Mouse (Mus musculus) lung, postnatal 36 days (tissue): Measurements from ENCODE around the gene Rab11fip4.
A peak's percentile ranks its signal among the peaks of the same experiment; 100 is the strongest.

Experiments used
- DNase-seq: peaks from one replicate; pipeline ENCODE4 v3.0.0; 2022; ENCODE audit warnings: mixed read lengths

The Rab11fip4 gene

GRCm38 (mm10) chr11:79656491-79656890, 65.5 kb downstream of the Rab11fip4 start:
- DNase-seq = no peak

DNA sequence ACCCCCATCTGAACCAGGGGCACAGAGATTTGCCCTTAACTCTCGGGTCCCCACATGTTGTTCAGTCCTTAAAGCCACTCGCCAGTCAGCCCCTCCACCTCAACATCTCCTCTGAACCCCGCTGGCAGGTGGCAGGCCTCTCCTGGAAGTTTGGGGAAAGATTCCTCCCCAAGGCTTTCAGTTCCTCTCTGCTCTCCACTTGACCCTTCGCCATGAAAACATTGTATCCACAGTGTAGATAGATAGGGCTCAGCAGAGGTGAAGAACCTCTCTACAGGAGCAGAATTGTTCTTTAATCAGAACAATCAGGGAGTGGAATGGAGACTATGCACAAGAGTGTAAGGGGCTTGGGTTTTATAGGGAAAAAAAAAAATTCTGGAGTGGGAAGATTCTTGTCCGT, 66.0 kb downstream of the Rab11fip4 start:
- no peak for DNase-seq

DNA sequence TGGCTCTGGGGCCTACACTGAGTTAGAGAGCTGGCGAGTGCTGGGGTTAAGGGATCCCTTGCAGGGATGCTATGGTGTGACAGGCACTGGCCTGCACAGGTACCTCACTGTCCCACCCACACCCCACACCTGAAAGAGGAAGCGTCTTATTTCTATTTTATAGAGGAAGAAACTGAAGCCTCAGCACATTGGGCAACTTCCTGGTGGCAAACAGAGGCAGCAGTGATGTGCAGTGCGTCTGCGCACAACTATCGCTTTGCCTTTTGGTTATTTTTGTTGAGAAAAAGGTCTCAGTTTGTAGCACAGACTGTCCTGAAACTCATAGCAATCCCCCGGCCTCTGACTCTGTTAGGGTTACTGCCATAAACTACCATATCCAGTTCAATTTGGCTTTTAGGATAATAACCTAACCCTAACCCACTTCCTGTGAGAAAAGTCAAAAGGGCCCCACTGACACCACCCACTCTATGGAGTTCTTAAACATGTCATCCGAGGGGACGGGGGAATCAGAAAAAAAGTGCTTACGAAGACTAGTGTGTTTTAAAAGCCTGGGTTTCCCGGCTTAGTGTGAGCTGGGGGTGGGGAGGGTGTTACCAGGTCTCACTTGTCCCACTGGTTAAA, 67.3 kb downstream of the Rab11fip4 start:
- peak; percentile 54 for DNase-seq

GRCm38 (mm10) chr11:79660361-79661205, 69.6 kb downstream of the Rab11fip4 start:
- DNase-seq = peak; percentile 88

DNA sequence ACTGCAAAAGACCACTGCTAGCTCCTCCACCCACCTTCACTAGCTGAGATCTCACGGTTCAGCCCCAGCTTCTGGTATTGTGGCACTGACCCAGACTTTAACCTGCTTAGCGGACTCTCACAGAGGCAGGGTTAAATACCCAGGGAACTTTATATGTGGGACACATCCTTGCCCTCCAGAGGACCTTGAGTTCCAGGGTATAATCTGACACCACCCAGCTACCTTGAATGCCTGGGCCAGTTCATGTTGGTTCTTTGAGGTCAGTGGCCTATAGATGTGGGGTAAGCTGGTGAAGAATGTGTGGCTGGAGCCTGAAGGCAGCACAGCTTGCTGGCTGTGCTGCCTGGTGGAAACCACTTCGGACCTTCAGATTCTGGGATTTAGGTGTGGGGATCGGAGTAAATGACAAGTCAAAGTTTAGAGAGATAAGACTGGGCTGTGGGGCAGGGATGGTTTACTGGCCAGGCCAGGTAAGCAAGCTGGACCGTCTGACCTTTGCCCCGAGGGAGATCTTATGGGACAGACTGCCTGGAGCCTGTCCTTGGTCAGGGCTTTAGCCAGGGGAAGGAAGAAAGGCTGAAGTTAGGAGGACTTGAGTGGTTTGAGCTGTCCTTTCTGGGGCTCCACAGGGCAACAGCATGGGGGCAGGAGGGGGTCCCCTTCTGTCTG, 71.0 kb downstream of the Rab11fip4 start:
- DNase-seq = no peak

- no peak for DNase-seq
Measured at GRCm38 (mm10) chr11:79663158-79663557, 72.1 kb downstream of the Rab11fip4 start.

DNA sequence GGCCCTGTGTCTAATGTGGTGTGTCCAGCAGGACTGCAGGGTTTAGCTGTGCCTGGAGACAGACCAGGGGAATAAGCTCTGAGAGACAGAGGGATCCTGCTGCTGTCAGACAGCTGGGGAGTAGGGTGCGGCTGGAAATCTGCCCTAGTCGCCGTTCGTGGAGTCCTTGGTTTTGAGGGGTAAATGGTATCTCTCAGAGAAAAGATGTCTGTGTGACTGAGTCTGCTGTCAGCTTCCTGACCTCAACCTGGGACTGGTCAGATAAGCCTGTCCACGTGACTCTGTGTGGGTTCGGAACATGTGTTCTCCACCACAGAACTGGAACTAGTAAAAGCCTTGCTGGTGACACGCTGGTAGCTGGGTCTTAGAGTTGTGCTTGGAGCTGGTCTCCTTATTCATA, 72.6 kb downstream of the Rab11fip4 start:
- DNase-seq = no peak

DNA sequence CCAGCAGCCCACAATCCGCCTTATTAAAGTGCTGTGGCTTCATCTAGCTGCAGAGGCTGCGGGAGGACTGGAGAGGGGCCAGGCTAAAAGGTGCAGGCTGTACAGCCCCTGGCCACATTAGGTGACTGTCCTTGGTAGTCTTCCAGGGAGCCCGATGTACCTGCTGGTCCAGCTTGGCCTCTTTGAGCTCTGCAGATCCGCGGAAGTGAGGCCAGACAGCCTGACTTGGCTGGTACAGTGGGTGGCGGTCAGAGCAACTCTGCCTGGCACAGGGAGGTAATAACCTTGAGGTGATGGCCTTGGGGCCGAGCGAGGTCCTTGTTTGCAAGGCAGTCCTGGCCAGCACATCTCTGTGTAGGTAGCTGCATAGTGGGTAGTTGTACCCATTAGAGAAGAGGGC, 75.5 kb downstream of the Rab11fip4 start:
- DNase-seq = no peak

DNA sequence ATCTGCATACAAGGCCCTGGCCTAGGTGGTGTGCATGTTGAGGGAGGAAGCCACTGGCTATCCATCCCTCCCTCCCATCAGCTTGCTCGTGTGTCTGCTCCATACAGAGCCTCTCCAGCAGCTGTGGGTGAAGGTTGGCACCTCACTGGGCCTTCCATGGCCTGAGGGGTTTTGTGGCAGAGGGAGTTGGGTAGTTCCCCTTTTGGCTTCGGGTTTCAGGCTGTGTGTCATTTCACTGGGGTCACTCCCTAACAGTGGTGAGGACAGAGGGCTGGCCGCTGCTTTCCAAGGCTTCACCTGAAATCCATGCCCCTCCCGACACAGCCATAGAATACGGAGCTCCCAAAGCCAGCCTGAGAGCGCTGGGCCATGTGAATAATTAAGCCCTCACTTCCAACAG, 78.2 kb downstream of the Rab11fip4 start:
- no peak for DNase-seq

GRCm38 (mm10) chr11:79669947-79670346, 78.9 kb downstream of the Rab11fip4 start:
- DNase-seq = no peak

GRCm38 (mm10) chr11:79670411-79670945, 79.5 kb downstream of the Rab11fip4 start:
- DNase-seq = no peak

GRCm38 (mm10) chr11:79671668-79672281, 80.8 kb downstream of the Rab11fip4 start:
- DNase-seq = peak; percentile 55

DNA sequence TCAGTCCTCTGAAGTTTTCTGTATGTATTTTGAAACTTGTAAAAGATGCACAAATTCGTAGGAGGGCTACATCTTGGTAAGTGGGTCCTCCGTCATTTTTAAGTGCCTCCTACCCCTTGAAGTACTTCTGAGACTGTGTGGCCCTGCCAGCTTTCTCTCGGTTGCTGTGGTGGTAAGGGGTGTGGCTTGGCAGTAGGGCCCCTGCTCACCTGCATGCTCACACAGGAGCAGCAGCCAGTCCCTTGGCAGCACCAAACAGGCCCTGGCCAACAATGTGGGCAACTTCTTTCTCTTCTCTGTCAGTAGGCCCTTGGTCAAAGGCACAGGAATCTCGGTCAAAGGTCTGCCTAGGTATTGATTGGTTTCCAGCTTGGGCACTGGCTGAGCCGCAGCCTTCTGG, 82.1 kb downstream of the Rab11fip4 start:
- DNase-seq = peak; percentile 68

DNA sequence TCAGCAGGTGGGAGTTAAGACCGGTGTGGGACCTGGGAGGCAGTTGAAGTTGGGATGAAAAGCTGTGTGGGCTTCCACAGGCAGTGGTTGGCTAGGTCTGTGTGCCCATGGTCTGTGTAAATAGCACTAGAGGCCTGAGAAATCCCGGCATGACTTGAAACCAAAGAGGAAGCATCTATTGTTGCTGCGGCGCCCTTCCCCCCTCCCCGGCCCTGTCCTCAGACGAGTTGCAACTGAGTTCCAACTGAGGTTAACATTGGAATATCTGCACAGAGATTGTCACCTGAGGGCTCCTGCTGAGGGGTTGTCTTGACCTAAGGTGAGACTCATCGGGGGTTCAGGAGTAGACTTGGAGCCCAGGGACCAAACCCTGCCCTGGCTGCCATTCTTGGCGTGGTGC, 82.7 kb downstream of the Rab11fip4 start:
- no peak for DNase-seq

DNA sequence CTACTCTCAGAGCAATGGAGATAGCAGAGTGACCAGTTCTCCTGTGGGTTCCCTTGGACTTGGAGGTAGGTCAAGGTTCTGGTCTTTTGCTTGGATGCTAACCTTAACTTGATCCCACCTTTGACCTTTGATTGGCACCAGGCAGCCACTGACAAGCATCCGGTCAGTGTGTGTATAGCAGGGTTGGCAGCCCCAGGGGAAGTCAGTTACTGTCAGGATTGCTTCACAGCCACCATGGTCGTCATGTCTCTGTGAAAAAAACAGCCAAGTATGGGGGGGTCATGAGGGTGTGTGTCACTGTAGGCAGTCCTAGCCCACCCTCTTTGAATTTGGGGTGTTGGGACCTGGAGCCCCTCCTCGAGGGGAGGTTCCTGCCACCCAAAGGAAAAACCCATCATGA, 83.2 kb downstream of the Rab11fip4 start:
- no peak for DNase-seq

DNA sequence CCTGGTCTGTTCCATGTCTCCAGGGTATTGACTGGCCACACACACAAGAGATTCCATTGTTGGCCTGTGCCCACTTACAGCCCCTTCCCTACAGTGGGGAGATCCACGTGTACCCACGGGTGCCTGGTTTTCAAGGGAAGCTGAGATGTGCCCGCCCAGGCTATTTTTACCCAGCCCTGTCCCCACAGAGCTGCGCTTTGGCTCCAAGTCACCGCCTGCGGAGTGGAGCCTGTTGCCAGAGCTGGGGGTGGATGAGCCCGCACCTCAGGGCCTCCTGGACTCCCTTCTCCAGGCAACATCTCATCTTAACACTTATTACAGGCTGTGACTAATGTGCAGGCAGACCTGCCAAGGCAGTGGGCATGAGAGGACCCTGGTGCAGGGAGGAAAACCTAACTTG, 83.6 kb downstream of the Rab11fip4 start:
- DNase-seq = no peak

DNA sequence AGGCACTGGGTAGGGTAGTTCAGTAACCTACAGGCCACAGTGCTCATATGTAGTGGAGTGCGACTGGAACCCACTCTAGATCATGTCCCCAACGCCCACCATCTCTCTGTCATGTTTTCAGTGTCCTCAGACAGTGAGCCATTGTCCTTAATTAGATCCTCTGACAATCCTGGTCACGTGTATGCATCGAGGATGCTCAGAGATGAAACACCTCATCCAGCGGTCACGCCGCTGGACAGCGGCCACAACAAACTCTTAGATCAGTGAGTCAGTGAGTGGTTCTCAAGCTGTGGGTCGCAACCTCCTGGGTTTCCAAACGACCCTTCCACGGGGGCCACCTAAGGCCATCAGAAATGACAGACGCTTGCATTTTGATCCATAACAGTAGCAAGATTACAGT, 84.3 kb downstream of the Rab11fip4 start:
- no peak for DNase-seq

GRCm38 (mm10) chr11:79675994-79676393, 85.0 kb downstream of the Rab11fip4 start:
- DNase-seq = no peak

DNA sequence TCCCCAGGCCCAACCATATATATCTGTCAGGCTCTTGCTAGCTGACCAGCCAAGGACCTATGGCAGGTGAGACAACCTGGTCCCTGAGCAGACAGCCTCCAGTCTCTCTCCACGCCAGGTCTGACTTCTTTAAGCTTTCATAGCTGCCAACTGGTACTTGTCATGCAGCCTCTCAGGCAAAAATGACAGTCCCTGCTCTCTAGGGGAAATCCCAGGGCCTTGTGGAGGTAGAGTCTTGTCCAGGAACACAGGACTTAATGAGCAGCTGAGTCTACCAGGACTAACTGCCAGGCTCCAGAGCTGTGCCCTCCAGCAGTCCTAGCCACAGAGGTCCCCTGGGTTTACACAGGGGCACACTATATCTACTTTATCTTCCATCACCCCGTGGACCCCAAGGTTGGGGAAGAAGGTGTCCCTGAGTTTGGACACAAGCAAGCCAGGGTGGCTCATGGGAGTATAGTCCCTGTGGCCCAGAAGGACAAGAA, 85.5 kb downstream of the Rab11fip4 start:
- DNase-seq = no peak

- no peak for DNase-seq
Measured at GRCm38 (mm10) chr11:79677402-79677801, 86.4 kb downstream of the Rab11fip4 start.

- DNase-seq = no peak
Measured at GRCm38 (mm10) chr11:79678363-79679153, 87.5 kb downstream of the Rab11fip4 start.

DNA sequence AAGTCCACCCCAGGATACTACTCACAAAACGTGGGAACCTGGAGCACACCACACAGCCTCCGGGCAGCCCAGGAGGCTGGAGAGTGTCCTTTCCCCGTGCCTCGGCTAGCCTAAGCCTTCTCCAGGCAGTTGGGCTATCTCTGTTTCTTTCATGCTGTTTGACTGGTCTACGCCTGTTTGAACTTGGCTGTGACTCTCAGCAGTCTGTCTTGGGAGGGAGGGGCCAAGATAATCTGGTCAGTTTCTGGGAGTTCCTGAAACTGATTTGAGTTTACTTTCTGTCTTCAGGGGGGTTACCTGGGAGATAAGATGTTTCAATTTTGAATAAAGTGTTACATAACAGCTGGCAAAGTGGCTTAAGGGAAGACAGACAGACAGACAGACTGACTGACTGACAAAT, 88.9 kb downstream of the Rab11fip4 start:
- DNase-seq = no peak
